Mouse (Mus musculus): ENCODE measurements around the gene Dock4.

Gene Dock4

GRCm38 (mm10) chr12:40576749-40577148 is 131.0 kb downstream of the Dock4 start:
- DNase-seq: no peak

GRCm38 (mm10) chr12:40580351-40580750 is 134.6 kb downstream of the Dock4 start:
- DNase-seq: no peak

GRCm38 (mm10) chr12:40581037-40581436 is 135.3 kb downstream of the Dock4 start:
- DNase-seq: no peak

- DNase-seq: no peak
These were observed 136.3 kb downstream of the Dock4 start for GRCm38 (mm10) chr12:40582059-40582458.

GRCm38 (mm10) chr12:40584526-40585289 is 139.0 kb downstream of the Dock4 start:
- no peak for DNase-seq

- no peak for DNase-seq
These were observed 139.8 kb downstream of the Dock4 start for GRCm38 (mm10) chr12:40585456-40586141.

- DNase-seq: no peak
These were observed 148.4 kb downstream of the Dock4 start for GRCm38 (mm10) chr12:40594161-40594560.

- no peak for DNase-seq
These were observed 149.7 kb downstream of the Dock4 start for GRCm38 (mm10) chr12:40595440-40595839.

- no peak for DNase-seq
These were observed 150.3 kb downstream of the Dock4 start for GRCm38 (mm10) chr12:40596020-40596419.

- DNase-seq: no peak
These were observed 150.7 kb downstream of the Dock4 start for GRCm38 (mm10) chr12:40596441-40596840.

- DNase-seq: no peak
These were observed 154.2 kb downstream of the Dock4 start for GRCm38 (mm10) chr12:40599952-40600351.

- DNase-seq: no peak
These were observed 159.8 kb downstream of the Dock4 start for GRCm38 (mm10) chr12:40605565-40605964.

- no peak for DNase-seq
These were observed 177.2 kb downstream of the Dock4 start for GRCm38 (mm10) chr12:40622926-40623325.

GRCm38 (mm10) chr12:40626521-40626920 is 180.8 kb downstream of the Dock4 start:
- no peak for DNase-seq

- no peak for DNase-seq
These were observed 187.5 kb downstream of the Dock4 start for GRCm38 (mm10) chr12:40633242-40633641.

GRCm38 (mm10) chr12:40634169-40634568 is 188.4 kb downstream of the Dock4 start:
- DNase-seq: no peak

- DNase-seq: no peak
These were observed 190.2 kb downstream of the Dock4 start for GRCm38 (mm10) chr12:40635991-40636390.

- DNase-seq: no peak
These were observed 191.7 kb downstream of the Dock4 start for GRCm38 (mm10) chr12:40637427-40637826.

- no peak for DNase-seq
These were observed 200.1 kb downstream of the Dock4 start for GRCm38 (mm10) chr12:40645869-40646268.

GRCm38 (mm10) chr12:40654312-40654711 is 208.6 kb downstream of the Dock4 start:
- no peak for DNase-seq

- DNase-seq: no peak
These were observed 210.1 kb downstream of the Dock4 start for GRCm38 (mm10) chr12:40655861-40656260.

- no peak for DNase-seq
These were observed 210.7 kb downstream of the Dock4 start for GRCm38 (mm10) chr12:40656438-40656837.

GRCm38 (mm10) chr12:40657229-40657885 is 211.6 kb downstream of the Dock4 start:
- DNase-seq: no peak

GRCm38 (mm10) chr12:40659689-40660088 is 213.9 kb downstream of the Dock4 start:
- DNase-seq: no peak

Measured in thymus, postnatal 25 days (tissue).